ENCODE assay signal across 8 mouse cellular contexts in genomic region chr4:83830891-83831880, GRCm38 (mm10).
DNase-seq lines count a peak whose midpoint lies in the region; ATAC-seq and TF ChIP-seq lines count a peak whose summit lies in the region.

No protein-coding gene starts in this region.

- no peak overlapping the region for H3K9ac ChIP-seq in hindbrain, embryonic 11.5 days (ENCODE audit: low read depth, low read length)
- no peak overlapping the region for H3K9ac ChIP-seq in lung, postnatal 0 days (replicated peaks; ENCODE audit: low read depth)
- no peak overlapping the region for H3K9ac ChIP-seq in liver, postnatal 0 days (replicated peaks)

- peak; percentile 95 for DNase-seq in heart, adult 11 months
- DNase-seq in heart, embryonic 10.5 days (ENCODE audit: low spot score): no peak
- peak; percentile 16 for DNase-seq in hindbrain, embryonic 11.5 days (ENCODE audit: low spot score)
- DNase-seq in lung, postnatal 0 days (ENCODE audit: low spot score): peak; percentile 35
- no peak for DNase-seq in frontal cortex, adult 2 months (ENCODE audit: extremely low spot score in 1 of 2, low spot score in 1 of 2)
- DNase-seq in liver, postnatal 0 days: no peak
- no peak for DNase-seq in thymus, postnatal 14 days

- WGBS in heart, embryonic 10.5 days: 57% methylated on average over 13 of the region's 13 CpGs
- WGBS in hindbrain, embryonic 11.5 days: 72% methylated on average over 13 of the region's 13 CpGs
- WGBS in lung, postnatal 0 days: 36% methylated on average over 13 of the region's 13 CpGs
- WGBS in liver, postnatal 0 days (ENCODE audit: insufficient replicate concordance): 78% methylated on average over 13 of the region's 13 CpGs

- no peak for TF ChIP-seq CTCF in embryonic fibroblast, embryonic 13.5 days (IDR thresholded peaks at IDR 0.05; ENCODE audit: borderline replicate concordance, insufficient read depth, low read length)
- TF ChIP-seq CTCF in lung, postnatal 0 days (IDR thresholded peaks at IDR 0.05): no peak
- TF ChIP-seq CTCF in liver, postnatal 0 days (IDR thresholded peaks at IDR 0.05; ENCODE audit: low read depth): no peak

- no peaks in the 10 kb centered on the region for H3K27me3 ChIP-seq in heart, embryonic 10.5 days (ENCODE audit: insufficient read depth, poor library complexity, severe bottlenecking)
- H3K27me3 ChIP-seq in hindbrain, embryonic 11.5 days (ENCODE audit: control insufficient read depth, insufficient read depth, low read length): no peaks in the 10 kb centered on the region
- H3K27me3 ChIP-seq in lung, postnatal 0 days (replicated peaks; ENCODE audit: insufficient read depth, low read length): no peaks in the 10 kb centered on the region
- H3K27me3 ChIP-seq in liver, postnatal 0 days (ENCODE audit: insufficient read depth, low read length): no peaks in the 10 kb centered on the region

- H3K4me1 ChIP-seq in heart, embryonic 10.5 days: no peaks in the 10 kb centered on the region
- peaks cover 4% of the 10 kb centered on the region for H3K4me1 ChIP-seq in embryonic fibroblast, embryonic 13.5 days (ENCODE audit: control insufficient read depth, insufficient read depth, low read length)
- H3K4me1 ChIP-seq in hindbrain, embryonic 11.5 days (replicated peaks; ENCODE audit: control insufficient read depth, insufficient read depth, low read length): no peaks in the 10 kb centered on the region
- H3K4me1 ChIP-seq in lung, postnatal 0 days (ENCODE audit: insufficient read depth, low read depth, low read length): no peaks in the 10 kb centered on the region
- H3K4me1 ChIP-seq in liver, postnatal 0 days (ENCODE audit: insufficient read depth): no peaks in the 10 kb centered on the region

- no peaks in the 10 kb centered on the region for H3K9me3 ChIP-seq in heart, embryonic 10.5 days
- no peaks in the 10 kb centered on the region for H3K9me3 ChIP-seq in hindbrain, embryonic 11.5 days (ENCODE audit: control insufficient read depth, low read length)
- no peaks in the 10 kb centered on the region for H3K9me3 ChIP-seq in lung, postnatal 0 days (ENCODE audit: low read length)
- H3K9me3 ChIP-seq in liver, postnatal 0 days (ENCODE audit: low read length): no peaks in the 10 kb centered on the region

- H3K27ac ChIP-seq in heart, embryonic 10.5 days: no peak overlapping the region
- peak overlapping the region; percentile 68 for H3K27ac ChIP-seq in embryonic fibroblast, embryonic 13.5 days (ENCODE audit: insufficient read depth, low read length)
- H3K27ac ChIP-seq in hindbrain, embryonic 11.5 days (ENCODE audit: low read depth, low read length): no peak overlapping the region
- H3K27ac ChIP-seq in lung, postnatal 0 days (ENCODE audit: low read length): no peak overlapping the region
- no peak overlapping the region for H3K27ac ChIP-seq in liver, postnatal 0 days (ENCODE audit: low read depth)

- no peaks in the 10 kb centered on the region for H3K36me3 ChIP-seq in heart, embryonic 10.5 days
- H3K36me3 ChIP-seq in hindbrain, embryonic 11.5 days (ENCODE audit: control insufficient read depth, insufficient read depth, low read length): no peaks in the 10 kb centered on the region
- H3K36me3 ChIP-seq in lung, postnatal 0 days (ENCODE audit: insufficient read depth, low read length): no peaks in the 10 kb centered on the region
- H3K36me3 ChIP-seq in liver, postnatal 0 days (replicated peaks; ENCODE audit: insufficient read depth, low read length): no peaks in the 10 kb centered on the region

- ATAC-seq in hindbrain, embryonic 11.5 days (ENCODE audit: low FRiP score): no peak
- ATAC-seq in lung, postnatal 0 days: peak; percentile 55
- ATAC-seq in liver, postnatal 0 days: no peak

- H3K4me2 ChIP-seq in hindbrain, embryonic 11.5 days (replicated peaks; ENCODE audit: low read depth, low read length): no peak overlapping the region
- peak overlapping the region; percentile 35; the same call in 1 of the 2 replicates for H3K4me2 ChIP-seq in lung, postnatal 0 days (replicated peaks; ENCODE audit: low read depth, low read length)
- H3K4me2 ChIP-seq in liver, postnatal 0 days (ENCODE audit: low read depth, low read length): no peak overlapping the region

- H3K4me3 ChIP-seq in heart, embryonic 10.5 days: no peak overlapping the region
- H3K4me3 ChIP-seq in embryonic fibroblast, embryonic 13.5 days (ENCODE audit: insufficient read depth, low read length): no peak overlapping the region
- no peak overlapping the region for H3K4me3 ChIP-seq in hindbrain, embryonic 11.5 days (ENCODE audit: low read depth, low read length)
- H3K4me3 ChIP-seq in lung, postnatal 0 days (ENCODE audit: low read depth, low read length): no peak overlapping the region
- H3K4me3 ChIP-seq in liver, postnatal 0 days (ENCODE audit: low read depth, low read length): no peak overlapping the region

- TF ChIP-seq EP300 in lung, postnatal 0 days (IDR thresholded peaks at IDR 0.05): no peak
- TF ChIP-seq EP300 in liver, postnatal 0 days (IDR thresholded peaks at IDR 0.05; ENCODE audit: low read depth): no peak

- no peak for TF ChIP-seq POLR2A in embryonic fibroblast, embryonic 13.5 days (IDR thresholded peaks at IDR 0.05; ENCODE audit: low read depth, low read length)

Comparison
In these comparisons a context has a peak if more than half of its experiments do, and no peak if none do; other contexts are left out.
1. DNase-seq: peak in heart, adult 11 months (single experiment), hindbrain, embryonic 11.5 days (single experiment) and lung, postnatal 0 days (single experiment); none in heart, embryonic 10.5 days (single experiment), frontal cortex, adult 2 months (0 of 2), liver, postnatal 0 days (single experiment) and thymus, postnatal 14 days (single experiment).